Mouse (Mus musculus): ENCODE measurements around the gene Prkn.

GRCm38 (mm10) chr17:11086492-11086891 is 246.3 kb downstream of the Prkn start:
- TF ChIP-seq CTCF (IDR thresholded peaks at IDR 0.05; ENCODE audit: insufficient read depth, low read length): no peak
- no peak for TF ChIP-seq POLR2A (IDR thresholded peaks at IDR 0.05; ENCODE audit: borderline replicate concordance, extremely low read depth, low read depth, low read length)

Measured in lung, adult 2 months (tissue).